8 mouse cellular contexts compared by ENCODE assay signal in the genomic region with DNA sequence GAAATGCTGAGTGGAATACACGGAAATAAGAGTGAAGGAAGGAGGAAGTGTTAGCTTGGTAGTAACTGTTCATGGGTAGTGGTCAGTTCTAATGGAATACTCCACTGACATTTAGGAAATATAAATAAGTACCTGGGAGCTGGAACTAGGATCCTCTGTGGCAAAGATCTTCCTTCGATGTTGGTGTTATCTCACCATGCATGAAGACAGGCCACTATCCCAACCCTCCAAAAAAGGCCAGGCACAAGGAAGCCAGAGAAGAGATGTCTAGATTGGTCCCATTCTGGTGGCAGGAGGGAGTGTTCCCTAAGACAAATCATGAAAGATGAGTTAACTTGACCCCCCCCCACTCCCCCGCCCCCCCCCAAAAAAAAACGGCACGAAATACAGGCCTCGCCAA. TPM values are rescaled to one million over a fixed set of nuclear protein-coding genes. Genes with fewer than 3 reads are reported as not detected.
DNase-seq lines count a peak whose midpoint lies in the region; ATAC-seq and TF ChIP-seq lines count a peak whose summit lies in the region.

No protein-coding gene starts in this region.

- peak overlapping the region; percentile 56 for H3K4me2 ChIP-seq in forebrain, embryonic 14.5 days (ENCODE audit: low read length)
- H3K4me2 ChIP-seq in liver, embryonic 14.5 days (ENCODE audit: low read depth): peak overlapping the region; percentile 76

- H3K79me2 ChIP-seq in C2C12 (ENCODE audit: control insufficient read depth, insufficient read depth): peaks cover 38% of the 10 kb centered on the region

- WGBS in forebrain, embryonic 14.5 days: 25% methylated on average over 6 of the region's 6 CpGs
- 7% methylated on average over 6 of the region's 6 CpGs for WGBS in liver, embryonic 14.5 days (ENCODE audit: insufficient replicate concordance)

- no peak for ATAC-seq in forebrain, embryonic 14.5 days
- ATAC-seq in liver, embryonic 14.5 days (ENCODE audit: insufficient read depth): no peak
- no peak for ATAC-seq in megakaryocyte-erythroid progenitor cell, adult 5-6 weeks (replicated peaks; ENCODE audit: low FRiP score, low TSS enrichment, poor library complexity, severe bottlenecking)

- no peak for TF ChIP-seq EP300 in liver, embryonic 14.5 days (IDR thresholded peaks at IDR 0.05; ENCODE audit: low read depth)

- H3K36me3 ChIP-seq in C2C12 (ENCODE audit: control insufficient read depth, insufficient read depth): no peaks in the 10 kb centered on the region
- no peaks in the 10 kb centered on the region for H3K36me3 ChIP-seq in forebrain, embryonic 14.5 days (ENCODE audit: control insufficient read depth, insufficient read depth, low read length)
- H3K36me3 ChIP-seq in liver, embryonic 14.5 days (replicated peaks; ENCODE audit: control insufficient read depth, insufficient read depth, low read depth): no peaks in the 10 kb centered on the region

- no peak for TF ChIP-seq CTCF in gastrocnemius, adult 2 months (IDR thresholded peaks at IDR 0.05)
- no peak for TF ChIP-seq CTCF in C2C12 (IDR thresholded peaks at IDR 0.05; ENCODE audit: control insufficient read depth, insufficient read depth, insufficient read length)
- TF ChIP-seq CTCF in liver, embryonic 14.5 days (IDR thresholded peaks at IDR 0.05; ENCODE audit: low read depth): no peak

- peaks cover 12% of the 10 kb centered on the region for H3K4me1 ChIP-seq in forebrain, embryonic 14.5 days (ENCODE audit: control insufficient read depth, insufficient read depth, low read length)
- H3K4me1 ChIP-seq in liver, embryonic 14.5 days (replicated peaks; ENCODE audit: control insufficient read depth in 2 of 2, insufficient read depth in 2 of 2, low read length in 1 of 2): peaks cover 9 to 16% of the 10 kb centered on the region in 2 experiments

- intact Hi-C loops in gastrocnemius, adult 2 months (cut with DNase I): loop anchor here (2.0 kb wide), 3 partner anchors 24 to 58 kb away; no protein-coding TSS in a partner anchor
- intact Hi-C loops in gastrocnemius, postnatal 36 days (cut with DNase I): loop anchor here (5.0 kb wide), 1 partner anchor 54 kb away; no protein-coding TSS in a partner anchor

- no peak for DNase-seq in gastrocnemius, adult 2 months
- DNase-seq in gastrocnemius, postnatal 36 days: no peak
- no peak for DNase-seq in forebrain, embryonic 14.5 days (ENCODE audit: low spot score)
- no peak for DNase-seq in liver, embryonic 14.5 days (ENCODE audit: low read depth in 3 of 3, low spot score in 3 of 3)
- no peak for DNase-seq in spleen, postnatal 36 days (ENCODE audit: low spot score in 2 of 2)
- DNase-seq in layer of hippocampus, adult 8-10 months (ENCODE audit: low spot score in 2 of 2): no peak

- peak overlapping the region; percentile 91; the same call in 1 of the 2 replicates for H3K9ac ChIP-seq in forebrain, embryonic 14.5 days (ENCODE audit: low read length)
- peak overlapping the region; percentile 62 for H3K9ac ChIP-seq in liver, embryonic 14.5 days (replicated peaks)

- peak overlapping the region; percentile 100 for H3K27ac ChIP-seq in gastrocnemius, adult 2 months
- peak overlapping the region; percentile 94; the same call in 1 of the 2 replicates for H3K27ac ChIP-seq in forebrain, embryonic 14.5 days (ENCODE audit: low read depth, low read length)
- H3K27ac ChIP-seq in liver, embryonic 14.5 days: peak overlapping the region; percentile 92

- H3K4me3 ChIP-seq in gastrocnemius, adult 2 months: peak overlapping the region; percentile 95
- peak overlapping the region; percentile 32 for H3K4me3 ChIP-seq in C2C12 (ENCODE audit: insufficient read depth, poor library complexity, severe bottlenecking)
- H3K4me3 ChIP-seq in forebrain, embryonic 14.5 days (ENCODE audit: low read depth, low read length): peak overlapping the region; percentile 76
- H3K4me3 ChIP-seq in liver, embryonic 14.5 days (ENCODE audit: insufficient read depth in 1 of 2, low read depth in 2 of 2, low read length in 2 of 2): peak overlapping the region; percentile 84 to 94

- H3K27me3 ChIP-seq in C2C12 (ENCODE audit: control insufficient read depth, insufficient read depth, insufficient read length): no peaks in the 10 kb centered on the region
- H3K27me3 ChIP-seq in forebrain, embryonic 14.5 days (replicated peaks; ENCODE audit: control insufficient read depth, insufficient read depth, low read length): no peaks in the 10 kb centered on the region
- no peaks in the 10 kb centered on the region for H3K27me3 ChIP-seq in liver, embryonic 14.5 days (ENCODE audit: control insufficient read depth, insufficient read depth, low read length)

- H3K79me3 ChIP-seq in C2C12 (ENCODE audit: low read depth): peaks cover 31% of the 10 kb centered on the region

- peak overlapping the region; percentile 70 for H3ac ChIP-seq in C2C12 (ENCODE audit: control insufficient read depth, insufficient read length, low read depth)

- no peaks in the 10 kb centered on the region for H3K9me3 ChIP-seq in forebrain, embryonic 14.5 days (replicated peaks; ENCODE audit: control insufficient read depth, low read length)
- no peaks in the 10 kb centered on the region for H3K9me3 ChIP-seq in liver, embryonic 14.5 days (ENCODE audit: control insufficient read depth, low read length)

TF ChIP-seq in C2C12, 6 proteins besides CTCF, POLR2A, EP300 and RAD21:
- no peak for TF ChIP-seq FOSL1 (IDR thresholded peaks at IDR 0.05; ENCODE audit: insufficient read depth, low read length, poor library complexity, severe bottlenecking)
- TF ChIP-seq MYOG (IDR thresholded peaks at IDR 0.05; ENCODE audit: control insufficient read depth, extremely low read depth, insufficient read length): no peak
- no peak for TF ChIP-seq USF1 (IDR thresholded peaks at IDR 0.05; ENCODE audit: low read depth)
- no peak for TF ChIP-seq MAX (IDR thresholded peaks at IDR 0.05)
- TF ChIP-seq MYOD1 (IDR thresholded peaks at IDR 0.05; ENCODE audit: control insufficient read depth, insufficient read length, low read depth): no peak
- TF ChIP-seq CEBPB (IDR thresholded peaks at IDR 0.05; ENCODE audit: low read depth): no peak

RNA-seq across cellular contexts. Expression of gene Sypl, which starts 0.6 kb away (rescaled TPM):
- 100 to 1,000 TPM; 174 to 187 TPM for total RNA-seq in gastrocnemius, adult 2 months (2021)
- total RNA-seq in gastrocnemius, postnatal 36 days (2021): 100 to 1,000 TPM; 153 to 169 TPM
- polyA plus RNA-seq in C2C12 (2012; fragmentation: generic; extraction: Trizol): 37.0 TPM
- 41.7 and 47.2 TPM in 2 replicates for polyA plus RNA-seq in forebrain, embryonic 14.5 days (2014; fragmentation: Nextera tagmentation; extraction: Ambion mirVana)
- polyA plus RNA-seq in liver, embryonic 14.5 days (2012; rRNA removed): 9.6 and 14.6 TPM in 2 replicates
- 32.5 and 38.6 TPM in 2 replicates for polyA plus RNA-seq in liver, embryonic 14.5 days (2014; fragmentation: Nextera tagmentation; extraction: Ambion mirVana)
- 34.3 and 36.1 TPM in 2 replicates for total RNA-seq in megakaryocyte-erythroid progenitor cell, adult 5-6 weeks (2014; fragmentation: Nextera tagmentation)
- 33.3 and 53.2 TPM in 2 replicates for total RNA-seq in megakaryocyte-erythroid progenitor cell, adult 5-6 weeks (2017)
- total RNA-seq in layer of hippocampus, adult 8-10 months (2022): 10 to 100 TPM; 44.9 to 53.8 (median 50.0) TPM

Comparison
In these comparisons a context has a peak if more than half of its experiments do, and no peak if none do; other contexts are left out.
1. H3K4me3 ChIP-seq: peak in every context shown above with its lines; median percentile 95 in gastrocnemius, adult 2 months; 89 in liver, embryonic 14.5 days; 76 in forebrain, embryonic 14.5 days; 32 in C2C12.